Comparison of ENCODE assay signal across 10 mouse cellular contexts in genomic region chr10:107492867-107493579, GRCm38 (mm10). TPM values are rescaled to one million over a fixed set of nuclear protein-coding genes. Genes with fewer than 3 reads are reported as not detected.
DNase-seq lines count a peak whose midpoint lies in the region; ATAC-seq and TF ChIP-seq lines count a peak whose summit lies in the region.
"Had no signal": no experiment of that assay in that cellular context is flagged by ENCODE, and none has a peak within 500 bp of the region (broad histone marks: within the 10 kb centered on the region; RNA-seq: fewer than 3 reads in every experiment).

No protein-coding gene starts in this region.

- H3K27ac ChIP-seq in limb, embryonic 14.5 days (replicated peaks; ENCODE audit: low read depth, low read length): no peak overlapping the region
- no peak overlapping the region for H3K27ac ChIP-seq in stomach, embryonic 15.5 days

- H3K4me3 ChIP-seq in limb, embryonic 14.5 days (replicated peaks; ENCODE audit: low read length): peak overlapping the region; percentile 31
- peak overlapping the region; percentile 25 for H3K4me3 ChIP-seq in stomach, embryonic 15.5 days (replicated peaks)

- peak overlapping the region; percentile 40; the same call in 1 of the 2 replicates for H3K9ac ChIP-seq in limb, embryonic 14.5 days (ENCODE audit: low read depth, low read length, severe bottlenecking)
- no peak overlapping the region for H3K9ac ChIP-seq in stomach, embryonic 15.5 days

- TF ChIP-seq POLR2A in limb, embryonic 14.5 days (IDR thresholded peaks at IDR 0.05; ENCODE audit: borderline replicate concordance, extremely low read depth, insufficient read depth, insufficient read length): no peak

- peak; percentile 97 for ATAC-seq in frontal cortex, adult (ENCODE audit: low TSS enrichment)
- no peak for ATAC-seq in limb, embryonic 14.5 days (ENCODE audit: low FRiP score, low read depth)
- no peak; the same call in 1 of the 2 replicates for ATAC-seq in stomach, embryonic 15.5 days (ENCODE audit: insufficient read depth, low FRiP score, low read depth)
- ATAC-seq in inflammation-experienced regulatory T-cells, adult 6 months: no peak

- DNase-seq in frontal cortex, postnatal 14 days (ENCODE audit: low spot score in 2 of 2): no peak
- peak; percentile 21 for DNase-seq in right cerebral cortex, adult 18-20 months
- no peak for DNase-seq in right cerebral cortex, postnatal 14 days
- DNase-seq in limb, embryonic 14.5 days (ENCODE audit: low spot score): no peak
- DNase-seq in layer of hippocampus, adult 8-10 months (ENCODE audit: low spot score in 2 of 2): no peak
- DNase-seq: cerebellum, postnatal 14 days; left cerebral cortex, postnatal 4 days had no signal

- no peaks in the 10 kb centered on the region for H3K36me3 ChIP-seq in limb, embryonic 14.5 days (ENCODE audit: control insufficient read depth, insufficient read depth, low read length)
- H3K36me3 ChIP-seq in stomach, embryonic 15.5 days: no peaks in the 10 kb centered on the region

- no peaks in the 10 kb centered on the region for H3K9me3 ChIP-seq in limb, embryonic 14.5 days (ENCODE audit: control insufficient read depth, low read length)
- no peaks in the 10 kb centered on the region for H3K9me3 ChIP-seq in stomach, embryonic 15.5 days

- H3K4me1 ChIP-seq in limb, embryonic 14.5 days (ENCODE audit: control insufficient read depth, insufficient read depth, low read length): peaks cover 7% of the 10 kb centered on the region; the same call in 1 of the 2 replicates
- H3K4me1 ChIP-seq in stomach, embryonic 15.5 days: peaks cover 5% of the 10 kb centered on the region; the same call in 1 of the 2 replicates

- H3K4me2 ChIP-seq in limb, embryonic 14.5 days (replicated peaks; ENCODE audit: low read depth, low read length, severe bottlenecking): peak overlapping the region; percentile 47
- peak overlapping the region; percentile 56 for H3K4me2 ChIP-seq in stomach, embryonic 15.5 days

- H3K27me3 ChIP-seq in limb, embryonic 14.5 days (ENCODE audit: control insufficient read depth, insufficient read depth, low read length): no peaks in the 10 kb centered on the region
- H3K27me3 ChIP-seq in stomach, embryonic 15.5 days (replicated peaks): no peaks in the 10 kb centered on the region

- 27% methylated on average over 18 of the region's 18 CpGs for WGBS in limb, embryonic 14.5 days
- 30% methylated on average over 18 of the region's 18 CpGs for WGBS in stomach, embryonic 15.5 days

RNA-seq across cellular contexts. Expression of gene Myf6, which starts 1.5 kb away (rescaled TPM):
- polyA plus RNA-seq in limb, embryonic 14.5 days (2012; rRNA removed): 3.1 and 4.1 TPM in 2 replicates
- polyA plus RNA-seq in limb, embryonic 14.5 days (2014; fragmentation: Nextera tagmentation; extraction: Ambion mirVana): 4.8 and 6.7 TPM in 2 replicates
- polyA plus RNA-seq in stomach, embryonic 15.5 days (2015; fragmentation: Nextera tagmentation; extraction: Ambion mirVana): 0.48 TPM in 1 of 2 replicates, not detected in the other
- not detected for total RNA-seq in layer of hippocampus, adult 8-10 months (2022)
- polyA plus RNA-seq in inflammation-experienced regulatory T-cells, adult 6 months (2017; shearing (Covaris generic)): not detected
- total RNA-seq: left cerebral cortex, postnatal 4 days had no signal

RNA-seq across cellular contexts. Expression of gene Myf5, which starts 7.1 kb away (rescaled TPM):
- polyA plus RNA-seq in limb, embryonic 14.5 days (2012; rRNA removed): 9.0 and 12.2 TPM in 2 replicates
- polyA plus RNA-seq in limb, embryonic 14.5 days (2014; fragmentation: Nextera tagmentation; extraction: Ambion mirVana): 16.8 and 24.4 TPM in 2 replicates
- polyA plus RNA-seq in stomach, embryonic 15.5 days (2015; fragmentation: Nextera tagmentation; extraction: Ambion mirVana): 0.26 and 0.40 TPM in 2 replicates
- not detected for total RNA-seq in layer of hippocampus, adult 8-10 months (2022)
- not detected for polyA plus RNA-seq in inflammation-experienced regulatory T-cells, adult 6 months (2017; shearing (Covaris generic))
- total RNA-seq: left cerebral cortex, postnatal 4 days had no signal
